Mouse (Mus musculus) cortical plate, adult 2 months (tissue): Measurements from ENCODE around the gene Commd6. TPM values are rescaled to one million over a fixed set of nuclear protein-coding genes. Genes with fewer than 3 reads are reported as not detected.

ENCODE experiments used
- H3K27ac ChIP-seq: fragments of 200-500 bp; 2 replicates; pipeline ENCODE4 v1.5.1; 2012; ENCODE audit warnings: low read length, control low read depth, inconsistent platforms; ENCODE audit not compliant: insufficient read depth
- H3K4me1 ChIP-seq: fragments of 200-500 bp; 2 replicates; pipeline ENCODE4 v1.6.1; 2011; ENCODE audit warnings: low read length; ENCODE audit not compliant: control insufficient read depth, insufficient read depth
- H3K4me3 ChIP-seq: fragments of 200-500 bp; 2 replicates; pipeline ENCODE4 v1.5.1; 2011; ENCODE audit warnings: mild to moderate bottlenecking, low read length, control low read depth; ENCODE audit not compliant: insufficient read depth
- CTCF ChIP-seq: fragments of 200-500 bp; IDR thresholded peaks from 2 replicates; pipeline ENCODE4 v1.5.1; 2011; ENCODE audit warnings: mild to moderate bottlenecking, control low read depth, low read length; ENCODE audit not compliant: insufficient read depth; ENCODE audit errors: extremely low read depth
- POLR2A ChIP-seq: fragments of 200-500 bp; IDR thresholded peaks from 2 replicates; pipeline ENCODE4 v1.6.1; 2011; ENCODE audit warnings: mild to moderate bottlenecking, low read length, control low read depth; ENCODE audit not compliant: insufficient read depth; ENCODE audit errors: extremely low read depth
- polyA plus RNA-seq: library from polyadenylated mRNA; depleted of rRNA; stranded (reverse); fragments of >200 nt; gene quantifications from 2 replicates; pipeline ENCODE4 v1.2.3, GENCODE M21; 2012

Commd6 gene
- polyA plus RNA-seq, 1 experiment, result 64.5 TPM

DNA sequence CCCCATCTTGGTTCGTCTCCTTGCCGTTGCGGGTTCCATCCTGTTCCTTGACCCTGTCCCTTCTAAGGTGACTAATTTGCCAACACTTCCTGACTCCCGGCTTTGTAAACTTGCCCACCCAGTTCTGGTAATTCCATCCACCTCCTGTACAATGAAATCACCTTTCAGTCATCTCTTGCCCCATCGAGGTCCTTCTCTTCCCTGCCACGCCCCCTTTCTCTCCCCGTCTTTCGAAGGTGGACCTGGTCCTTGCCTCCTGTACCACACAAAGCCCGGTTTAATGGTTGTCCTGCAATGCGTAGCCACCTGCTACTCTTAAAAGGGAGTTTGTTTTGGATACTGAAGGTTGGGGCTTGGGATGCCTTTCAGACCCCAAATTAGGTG, 14.0 kb upstream of the Commd6 start:
- no peak for TF ChIP-seq CTCF
- no peak for TF ChIP-seq POLR2A
- no peak overlapping the region for H3K27ac ChIP-seq
- peak overlapping the region; percentile 77 for H3K4me3 ChIP-seq
- 0 out of 2 replicates have a peak, but pooled peaks cover 2% of the 10 kb centered on the region for H3K4me1 ChIP-seq

DNA sequence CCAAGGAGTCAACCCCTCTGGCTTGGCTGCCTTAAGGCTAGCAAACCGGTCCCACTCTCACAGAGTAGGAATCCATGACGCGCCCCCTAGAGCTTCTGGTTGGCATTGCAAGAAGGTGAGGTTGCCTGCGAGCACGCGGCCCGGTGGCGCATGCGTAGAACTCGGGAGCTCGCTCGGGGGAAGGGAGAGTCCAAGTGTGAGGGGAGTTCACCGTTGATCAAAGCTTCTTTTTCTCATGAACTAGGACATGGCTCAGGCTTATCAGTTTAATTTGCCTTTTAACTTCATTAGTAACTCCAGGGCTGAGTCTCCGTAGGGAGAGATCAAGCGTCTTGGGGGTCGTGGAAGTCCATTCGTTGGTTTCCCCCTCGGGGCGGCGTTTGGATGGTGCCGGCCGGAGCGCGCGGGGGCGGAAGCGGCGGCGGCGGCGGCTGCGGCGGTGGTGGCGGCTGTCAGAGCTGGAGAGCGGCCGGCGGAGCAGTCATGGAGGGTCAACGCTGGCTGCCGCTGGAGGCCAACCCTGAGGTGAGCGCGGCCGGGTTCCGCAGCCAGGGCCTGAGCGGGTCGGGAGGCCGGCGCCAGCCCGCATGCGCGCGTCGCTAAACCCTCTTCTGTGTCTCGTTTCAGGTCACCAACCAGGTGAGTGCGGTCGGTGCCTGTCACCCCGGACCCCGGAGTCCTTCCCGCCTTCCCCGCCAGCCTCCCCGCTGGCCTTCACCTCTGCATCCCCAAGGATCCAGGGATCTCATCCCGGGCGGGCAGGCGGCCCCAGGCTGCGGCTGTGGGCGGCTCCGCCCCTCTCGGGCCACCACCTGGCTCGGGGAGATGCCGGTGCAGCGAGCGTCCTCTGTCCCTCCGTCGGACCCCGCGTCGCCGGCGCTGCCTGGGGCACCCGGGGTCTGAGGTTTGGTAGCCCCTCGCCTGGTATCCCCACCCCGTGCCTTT, 13.4 kb upstream of the Commd6 start, which contains the start of gene Uchl3:
Gene Uchl3 (plus strand): TSS at position 387 of the 945 bp plus-strand sequence.
- H3K4me3 ChIP-seq, result peak within 1 kb of the TSS; percentile 77
- 0 out of 2 replicates have a peak, but pooled peaks cover 2% of the 10 kb centered on the region for H3K4me1 ChIP-seq
- peak within 1 kb of the TSS; percentile 86 for H3K27ac ChIP-seq
- TF ChIP-seq CTCF, result peak; percentile 83
- 0 out of 2 replicates have a peak, but pooled peaks have one; percentile 13 for TF ChIP-seq POLR2A

GRCm38 (mm10) chr14:101652571-101652970, 12.1 kb upstream of the Commd6 start:
- Histone ChIP-seq H3K27ac (no peak overlapping the region), H3K4me1 (0 out of 2 replicates have a peak, but pooled peaks cover 2% of the 10 kb centered on the region), H3K4me3 (no peak overlapping the region)
- no peak for TF ChIP-seq CTCF
- TF ChIP-seq POLR2A, result no peak

- no peak overlapping the region for H3K27ac ChIP-seq
- TF ChIP-seq POLR2A (no peak), CTCF (no peak)
- no peak overlapping the region for H3K4me3 ChIP-seq
- H3K4me1 ChIP-seq, result no peaks in the 10 kb centered on the region
These were observed 10.1 kb upstream of the Commd6 start for GRCm38 (mm10) chr14:101650551-101650950.

GRCm38 (mm10) chr14:101644948-101645347, 4.5 kb upstream of the Commd6 start:
- TF ChIP-seq POLR2A (no peak), CTCF (no peak)
- Histone ChIP-seq H3K4me3 (no peak overlapping the region), H3K27ac (no peak overlapping the region), H3K4me1 (no peaks in the 10 kb centered on the region)

DNA sequence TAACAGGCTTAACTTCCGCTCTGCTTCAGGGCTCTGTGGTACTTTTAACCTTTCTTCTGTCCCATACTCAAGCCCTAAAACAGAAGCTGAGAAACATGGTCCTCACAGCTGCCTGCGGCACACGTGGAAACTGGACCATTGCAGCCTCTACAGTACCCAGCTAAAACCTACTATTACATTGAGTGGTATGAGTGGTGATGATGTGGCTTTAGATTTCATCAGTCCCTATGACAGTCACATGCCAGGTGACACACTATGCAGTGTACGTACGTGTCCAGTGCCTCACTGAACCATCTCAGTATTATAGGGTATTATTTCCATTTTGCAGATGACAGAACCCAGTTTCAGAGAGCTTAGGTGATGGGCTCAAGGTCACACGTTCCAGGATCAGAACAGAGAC, 3.1 kb downstream of the Commd6 start:
- no peak for TF ChIP-seq POLR2A
- TF ChIP-seq CTCF, result no peak
- no peak overlapping the region for H3K4me3 ChIP-seq
- no peaks in the 10 kb centered on the region for H3K4me1 ChIP-seq
- H3K27ac ChIP-seq, result no peak overlapping the region

DNA sequence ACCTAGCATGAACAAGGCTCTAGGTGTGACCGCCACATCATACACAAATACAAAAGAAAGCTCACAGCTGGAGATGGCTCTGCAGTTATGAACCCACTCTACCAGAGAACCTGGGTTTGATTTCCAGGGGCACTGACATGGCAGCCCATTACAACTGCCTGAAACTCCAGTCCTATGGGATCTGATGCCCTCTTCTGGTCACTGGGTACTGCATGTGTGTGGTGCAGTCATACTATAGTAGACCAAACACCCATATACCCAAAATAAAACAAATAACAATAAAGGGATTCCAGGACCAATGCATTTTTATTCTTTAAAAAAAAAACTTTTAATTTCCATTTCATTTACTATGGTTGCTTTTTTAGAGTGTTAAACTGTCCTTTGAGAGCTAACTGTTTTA, 4.7 kb downstream of the Commd6 start:
- Histone ChIP-seq H3K4me3 (no peak overlapping the region), H3K27ac (no peak overlapping the region), H3K4me1 (no peaks in the 10 kb centered on the region)
- TF ChIP-seq CTCF (peak; percentile 17; the same call in 1 of the 2 replicates), POLR2A (no peak)

- no peak overlapping the region for H3K27ac ChIP-seq
- no peak overlapping the region for H3K4me3 ChIP-seq
- TF ChIP-seq POLR2A, result no peak
- no peaks in the 10 kb centered on the region for H3K4me1 ChIP-seq
These were observed 9.9 kb downstream of the Commd6 start for GRCm38 (mm10) chr14:101630548-101630947.

DNA sequence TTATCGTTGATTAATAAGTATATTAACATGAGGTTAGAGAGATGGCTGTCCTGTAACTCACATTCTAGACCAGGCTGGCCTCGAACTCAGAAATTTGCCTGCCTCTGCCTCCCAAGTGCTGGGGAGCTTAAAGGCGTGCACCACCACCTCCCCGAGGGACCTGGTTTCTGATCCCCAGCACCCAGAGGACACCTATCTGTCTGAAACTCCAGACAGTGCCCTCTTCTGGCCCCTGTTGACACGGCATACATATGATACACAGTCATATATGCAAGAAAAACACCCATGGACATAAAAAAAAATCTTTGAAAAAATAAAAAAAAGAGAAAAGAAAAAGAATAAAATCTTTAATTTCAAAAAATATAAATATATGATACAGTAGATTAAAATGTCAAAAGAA, 22.8 kb downstream of the Commd6 start:
- Histone ChIP-seq H3K27ac (no peak overlapping the region), H3K4me3 (no peak overlapping the region), H3K4me1 (no peaks in the 10 kb centered on the region)
- TF ChIP-seq POLR2A, result no peak

DNA sequence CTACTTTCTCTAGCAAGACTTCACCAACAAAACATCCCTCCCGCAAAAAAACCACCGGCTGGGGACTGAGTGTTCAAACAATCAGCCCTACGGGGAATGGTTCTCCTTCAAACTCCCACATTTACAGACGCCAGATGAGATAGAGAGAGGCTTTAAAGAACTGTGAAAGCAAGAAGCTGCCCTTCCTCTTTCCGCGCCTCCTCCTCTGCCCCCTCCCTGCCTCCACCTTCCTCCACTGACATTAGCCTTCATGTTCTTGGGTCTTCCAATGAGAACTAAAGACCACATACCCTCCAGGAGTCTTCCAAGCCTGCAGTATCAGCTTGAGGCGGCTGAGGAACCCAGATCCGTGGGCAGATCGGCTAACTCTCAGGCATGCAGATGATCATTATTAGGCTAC, 24.3 kb downstream of the Commd6 start:
- TF ChIP-seq POLR2A (no peak), CTCF (no peak)
- Histone ChIP-seq H3K27ac (no peak overlapping the region), H3K4me3 (no peak overlapping the region), H3K4me1 (no peaks in the 10 kb centered on the region)
